Mouse (Mus musculus): ENCODE measurements around the gene 2310079G19Rik.

2310079G19Rik gene

DNA sequence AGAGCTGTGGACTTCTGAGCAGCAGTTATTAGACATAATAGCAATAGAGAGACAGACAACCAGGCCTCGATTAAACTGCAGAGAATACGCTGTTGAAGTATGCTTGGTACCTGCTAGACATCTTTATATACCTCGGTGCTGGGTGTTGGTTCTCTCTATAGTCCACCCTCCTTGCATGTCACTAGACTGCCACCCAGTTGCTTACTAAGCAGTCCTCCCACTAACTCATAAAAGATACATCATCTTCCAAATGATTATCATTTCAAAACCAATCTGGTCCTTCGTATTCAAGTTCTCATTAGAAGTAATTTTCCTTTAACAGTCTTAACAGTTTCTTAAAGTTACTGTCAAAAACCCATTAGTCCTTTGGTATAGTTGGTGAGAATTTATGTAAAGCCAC, at the start of gene 2310079G19Rik:
2310079G19Rik (minus strand) TSS at position 101 of the 400 bp plus-strand sequence.
- no peak for DNase-seq (ENCODE audit: low spot score)

DNA sequence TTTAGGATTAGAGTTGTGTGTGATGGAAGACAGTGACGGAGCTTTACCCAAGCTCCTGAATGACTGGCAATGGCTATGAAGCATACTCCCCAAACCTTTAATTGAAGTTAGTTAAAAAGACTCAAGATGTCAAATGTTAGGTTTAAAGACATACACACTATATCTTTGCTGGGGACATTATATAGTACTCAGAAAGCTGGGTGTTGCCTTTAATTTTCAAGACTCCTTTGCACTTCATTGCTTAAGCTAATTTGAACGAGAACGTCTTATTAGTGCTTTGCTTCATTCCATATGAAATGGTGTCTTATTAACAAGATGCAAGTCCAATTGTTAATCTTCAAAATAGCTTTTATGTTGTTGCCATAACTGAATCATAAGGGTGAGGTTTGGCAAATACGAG, 44.1 kb upstream of the 2310079G19Rik start, which contains the start of gene Krtap27-1:
Krtap27-1 (minus strand) TSS at position 101 of the 400 bp plus-strand sequence.
- DNase-seq (ENCODE audit: low spot score) = no peak

GRCm38 (mm10) chr16:88657426-88657825, 30.0 kb upstream of the 2310079G19Rik start:
- no peak for DNase-seq (ENCODE audit: low spot score)

DNA sequence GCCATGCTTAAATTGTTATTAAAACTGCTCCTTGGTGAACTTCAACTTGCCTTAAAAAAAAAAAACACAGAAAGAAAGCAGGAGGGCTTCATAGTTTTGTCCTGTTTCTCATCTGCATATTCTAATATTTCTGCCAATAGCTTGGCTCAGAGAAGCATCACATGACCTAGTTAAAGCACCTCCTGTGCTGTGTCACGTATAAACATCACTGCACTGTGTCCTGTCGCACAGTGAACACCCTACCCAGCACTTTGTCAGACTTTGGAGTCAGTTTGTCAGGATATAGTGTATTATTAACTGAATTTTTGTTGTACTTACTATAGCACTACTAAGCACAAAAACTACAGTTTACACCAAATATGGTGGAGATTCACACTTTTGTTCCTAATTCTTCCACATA, 24.5 kb upstream of the 2310079G19Rik start:
- DNase-seq (ENCODE audit: low spot score) = no peak

DNA sequence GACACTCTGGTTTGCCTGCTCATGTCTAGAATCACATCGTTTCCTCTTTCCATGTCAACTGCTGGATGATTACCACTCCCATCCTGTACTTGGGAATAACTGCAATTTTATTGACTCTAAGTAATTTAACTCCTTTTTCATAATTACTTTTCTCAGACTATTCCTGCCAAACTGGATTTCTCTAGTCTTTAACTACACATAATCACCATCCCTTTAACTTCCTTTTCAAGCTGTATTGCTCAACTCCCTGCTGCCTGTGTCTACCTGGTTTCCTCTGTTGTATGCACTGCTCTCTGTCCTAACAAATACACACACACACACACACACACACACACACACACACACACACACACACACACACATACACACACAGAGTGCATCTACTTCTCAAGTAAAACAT, 23.6 kb upstream of the 2310079G19Rik start:
- DNase-seq (ENCODE audit: low spot score) = no peak

GRCm38 (mm10) chr16:88647358-88647846, 19.9 kb upstream of the 2310079G19Rik start, which contains the start of gene Krtap26-1:
Krtap26-1 (minus strand) TSS chr16:88647796.
- DNase-seq (ENCODE audit: low spot score) = no peak

- DNase-seq (ENCODE audit: low spot score) = no peak
Measured at GRCm38 (mm10) chr16:88646366-88647111, 19.1 kb upstream of the 2310079G19Rik start.

DNA sequence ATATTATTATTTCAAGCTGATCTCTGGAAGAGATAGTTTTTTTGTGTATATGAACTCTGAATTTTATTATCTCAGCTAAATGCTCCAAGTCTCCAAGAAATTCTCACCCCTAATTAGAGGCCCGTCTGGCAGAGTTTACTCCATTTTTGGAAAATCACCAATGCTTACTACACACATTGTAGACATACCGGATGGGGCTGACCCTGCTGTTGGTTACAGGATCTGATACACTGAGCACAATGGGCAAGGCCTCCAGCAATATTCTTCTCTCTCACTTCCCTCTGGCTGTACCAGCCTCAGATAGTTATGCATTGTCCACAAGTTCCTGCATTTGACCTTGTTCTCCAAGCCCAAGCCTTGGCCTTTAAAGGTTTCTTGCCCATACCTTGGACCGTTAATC, 12.6 kb upstream of the 2310079G19Rik start:
- DNase-seq (ENCODE audit: low spot score) = no peak

GRCm38 (mm10) chr16:88635142-88635541, 7.7 kb upstream of the 2310079G19Rik start:
- no peak for DNase-seq (ENCODE audit: low spot score)

- no peak for DNase-seq (ENCODE audit: low spot score)
Measured at GRCm38 (mm10) chr16:88631474-88631873, 4.0 kb upstream of the 2310079G19Rik start.

- no peak for DNase-seq (ENCODE audit: low spot score)
Measured at GRCm38 (mm10) chr16:88612712-88613111, 14.8 kb downstream of the 2310079G19Rik start.

- no peak for DNase-seq (ENCODE audit: low spot score)
Measured at GRCm38 (mm10) chr16:88611922-88612321, 15.5 kb downstream of the 2310079G19Rik start, which contains the start of gene Krtap24-1. Krtap24-1 (minus strand) TSS chr16:88612279.

DNA sequence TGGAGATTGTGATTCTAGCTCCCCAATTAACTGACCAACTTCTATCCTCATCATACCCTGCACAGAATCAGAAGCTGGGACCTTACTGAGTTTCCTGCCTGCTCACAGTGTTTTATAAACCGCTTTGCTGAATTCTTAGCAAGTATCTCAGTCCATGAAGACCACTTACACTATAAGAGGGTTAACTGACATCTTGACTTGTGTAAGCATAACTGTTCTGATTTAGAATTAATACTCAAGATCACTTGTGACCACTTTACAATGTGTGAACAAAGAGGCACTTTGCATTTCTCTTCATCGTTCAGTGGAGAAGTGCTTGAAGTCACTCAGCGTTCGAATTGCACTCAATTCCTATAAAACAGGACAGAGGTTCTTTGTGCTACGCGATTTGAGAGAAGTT, 22.9 kb downstream of the 2310079G19Rik start:
- DNase-seq (ENCODE audit: low spot score) = no peak

DNA sequence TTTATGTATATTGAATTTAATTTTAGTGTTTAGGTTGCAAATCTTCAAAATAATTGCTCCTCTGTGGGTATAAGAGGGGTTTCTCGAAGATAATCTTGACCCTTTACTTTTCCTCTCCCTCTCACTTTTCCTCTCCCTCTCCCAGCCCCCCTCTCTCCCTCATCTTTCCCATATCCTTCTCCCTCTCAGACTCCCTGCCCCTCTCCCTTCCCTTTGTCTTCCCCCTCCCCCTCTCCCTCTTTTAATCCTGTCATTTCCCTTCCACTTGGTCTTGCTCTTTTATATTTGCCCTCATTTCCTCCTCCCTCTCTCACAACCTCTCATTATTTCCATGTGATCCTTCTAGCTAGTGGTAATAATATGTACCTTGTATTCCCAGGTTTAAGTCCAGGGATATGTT, 25.0 kb downstream of the 2310079G19Rik start:
- no peak for DNase-seq (ENCODE audit: low spot score)

DNA sequence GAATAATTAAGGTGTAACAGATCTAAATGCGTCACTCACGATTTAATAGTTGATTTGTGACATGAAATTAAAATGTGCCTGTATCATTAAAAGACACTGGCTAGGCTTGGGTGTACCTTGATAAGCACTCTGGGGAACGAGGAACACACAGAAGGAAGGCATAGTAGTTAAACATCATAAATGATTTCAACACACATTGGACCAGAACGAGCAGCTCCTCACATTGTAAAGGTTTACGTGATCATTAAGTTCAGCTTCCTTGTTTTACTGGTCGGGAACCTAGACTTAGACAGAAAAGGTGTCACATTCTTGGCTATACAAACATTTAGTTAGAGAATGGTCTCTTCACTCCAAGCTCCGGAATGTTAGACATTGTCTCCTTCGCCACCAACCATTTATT, 27.2 kb downstream of the 2310079G19Rik start:
- no peak for DNase-seq (ENCODE audit: low spot score)

DNA sequence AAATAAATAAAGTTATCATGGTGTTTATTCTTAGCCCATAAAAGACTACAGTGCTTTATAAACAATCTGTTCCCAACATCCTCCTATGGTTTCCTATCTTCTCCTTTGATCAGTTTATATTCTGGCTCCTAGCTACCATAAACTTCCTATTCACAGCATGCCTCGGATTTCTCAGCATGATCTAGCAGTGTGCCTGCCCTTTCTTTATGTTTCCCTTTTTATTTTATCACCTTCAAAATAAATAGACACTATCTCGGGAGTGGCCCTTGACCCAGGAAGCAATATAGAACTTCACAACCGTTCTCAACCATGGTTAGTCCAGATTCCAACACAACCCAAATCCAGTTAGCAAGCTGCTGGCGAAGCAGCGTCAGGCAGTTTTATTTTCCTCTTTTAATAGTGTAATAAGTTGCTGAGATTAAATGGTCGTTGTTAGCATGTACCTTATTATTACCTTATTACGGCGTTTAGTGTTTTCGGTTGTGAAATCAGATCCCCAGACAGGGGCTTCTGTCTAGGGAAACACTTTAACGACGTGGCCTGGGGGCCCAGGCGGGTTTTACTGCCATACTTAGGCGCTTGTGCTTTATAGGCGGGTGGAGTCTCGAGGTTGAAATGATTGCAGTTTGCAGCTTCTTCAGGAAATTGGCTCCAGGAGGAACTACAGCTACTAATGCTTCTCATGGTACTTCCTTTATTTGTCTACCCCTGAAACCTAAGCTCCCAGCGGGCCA, 27.8 kb downstream of the 2310079G19Rik start:
- no peak for DNase-seq (ENCODE audit: low spot score)

DNA sequence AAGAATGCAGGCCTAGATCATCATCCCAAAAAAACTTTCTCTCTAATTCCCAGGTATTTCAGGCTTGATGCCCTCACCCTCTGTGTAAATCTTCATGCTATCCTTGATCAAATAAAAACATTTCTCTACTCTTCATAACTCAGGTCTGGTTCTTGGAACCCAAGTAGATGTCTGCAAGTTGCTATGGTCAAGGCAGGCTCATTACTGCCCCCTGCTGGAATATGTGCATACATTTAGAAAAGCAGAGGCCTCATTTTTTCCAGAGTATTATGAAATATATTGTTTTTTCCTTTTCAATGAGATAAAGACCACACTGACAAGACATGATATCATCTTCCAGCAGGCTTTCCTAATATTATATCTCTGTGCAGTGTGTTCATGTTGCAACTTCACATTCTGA, 34.7 kb downstream of the 2310079G19Rik start:
- no peak for DNase-seq (ENCODE audit: low spot score)

GRCm38 (mm10) chr16:88583338-88583737, 44.1 kb downstream of the 2310079G19Rik start:
- no peak for DNase-seq (ENCODE audit: low spot score)

All from spleen, adult 12 weeks (tissue).